Mouse (Mus musculus): Measurements from ENCODE around the gene Hdgfl3. TPM values are rescaled to one million over a fixed set of nuclear protein-coding genes. Genes with fewer than 3 reads are reported as not detected.

Hdgfl3 gene
- polyA plus RNA-seq (2012; fragmentation: generic; extraction: Trizol), result 1 to 10 TPM in 1 of 2 experiments, under 1 TPM in 1; 0.76 to 4.0 TPM

DNA sequence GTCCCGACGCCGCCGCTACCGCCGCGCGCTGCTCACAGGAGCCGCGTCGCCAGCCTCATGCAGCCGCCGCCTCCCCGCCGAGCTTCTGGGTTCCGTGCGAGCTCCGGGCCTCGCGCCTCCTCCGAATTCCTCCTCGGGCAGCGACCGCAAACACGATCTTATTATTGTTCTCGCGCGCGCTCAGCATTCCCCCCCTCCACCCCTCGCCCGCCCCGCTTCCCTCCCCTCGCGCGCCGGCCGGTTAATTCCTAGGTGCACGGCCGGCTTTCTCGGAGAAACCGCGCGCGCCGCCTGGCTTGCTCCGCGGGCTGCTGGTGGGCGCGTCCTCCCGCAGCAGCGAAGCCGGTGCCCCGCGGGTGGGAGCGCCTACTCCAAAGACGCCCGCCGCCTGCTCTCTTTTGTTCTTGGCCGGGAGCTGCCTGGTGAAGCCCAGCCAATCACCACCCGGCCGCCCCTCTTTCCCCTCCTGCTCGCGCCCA, at the start of gene Hdgfl3:
Gene Hdgfl3 (minus strand): TSS at position 207 of the 479 bp plus-strand sequence.

DNA sequence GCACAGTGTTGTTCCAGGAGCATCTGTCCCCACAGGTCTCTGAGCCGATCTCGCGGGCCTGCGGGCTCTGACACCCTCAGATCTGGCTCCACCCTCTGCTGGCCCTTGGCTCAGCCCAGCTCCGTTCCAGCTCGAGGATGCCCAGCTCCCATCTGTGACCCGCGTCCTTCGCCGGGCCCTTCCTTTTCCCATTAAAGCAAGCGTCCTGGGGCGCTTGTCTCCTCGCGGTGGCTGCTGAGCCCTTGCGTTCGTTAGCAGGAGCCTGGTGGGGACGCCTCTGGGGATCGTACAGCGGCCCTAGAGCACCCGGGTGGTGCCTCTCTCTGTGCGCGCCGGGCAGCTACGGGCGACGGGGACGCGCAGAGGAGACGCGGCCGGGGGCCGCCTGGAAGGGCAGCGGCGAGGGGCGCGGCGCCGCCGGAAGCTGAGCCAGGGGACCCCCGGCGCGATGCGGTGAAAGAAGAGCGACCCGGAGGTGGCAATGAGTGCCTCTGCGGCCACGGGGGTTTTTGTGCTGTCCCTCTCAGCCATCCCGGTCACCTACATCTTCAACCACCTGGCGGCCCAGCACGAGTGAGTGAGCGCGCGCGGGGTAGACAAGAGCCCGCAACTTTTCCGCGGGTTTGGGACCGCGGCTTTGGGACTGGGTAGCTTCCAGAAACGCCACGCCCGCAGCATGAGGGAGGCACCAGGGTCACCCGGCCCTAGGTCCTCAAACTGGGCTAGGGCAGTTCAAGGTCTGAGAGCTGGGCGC, 75.1 kb downstream of the Hdgfl3 start, which contains the start of gene Tm6sf1:
Gene Tm6sf1 (plus strand): TSS at position 34 of the 754 bp plus-strand sequence.

GRCm38 (mm10) chr7:81855694-81856093, 78.6 kb downstream of the Hdgfl3 start, which contains the start of gene Gm10160:
Gm10160 (minus strand) TSS chr7:81855794.

Other genes starting within 250 kb of the Hdgfl3 start
- not detected for gene Homer2, start 226.9 kb downstream of the Hdgfl3 start, polyA plus RNA-seq (2012; fragmentation: generic; extraction: Trizol)
- 10 to 100 TPM in 1 of 2 experiments, 1 to 10 TPM in 1; 3.1 to 13.6 TPM for gene Ramac, start 171.5 kb downstream of the Hdgfl3 start, polyA plus RNA-seq (2012; fragmentation: generic; extraction: Trizol)
- gene 3110040N11Rik, start 145.0 kb downstream of the Hdgfl3 start, polyA plus RNA-seq (2012; fragmentation: generic; extraction: Trizol), result 10 to 100 TPM; 10.6 to 33.7 TPM
- 10 to 100 TPM in 1 of 2 experiments, 1 to 10 TPM in 1; 9.3 to 24.4 TPM for gene Btbd1, start 105.0 kb downstream of the Hdgfl3 start, polyA plus RNA-seq (2012; fragmentation: generic; extraction: Trizol)
- gene Gm10160, start 78.7 kb downstream of the Hdgfl3 start, polyA plus RNA-seq (2012; fragmentation: generic; extraction: Trizol), result not detected
- gene Tm6sf1, start 75.5 kb downstream of the Hdgfl3 start, polyA plus RNA-seq (2012; fragmentation: generic; extraction: Trizol), result under 1 TPM; 0.05 to 0.20 TPM
- not detected for gene Bnc1, start 57.8 kb upstream of the Hdgfl3 start, polyA plus RNA-seq (2012; fragmentation: generic; extraction: Trizol)
- 1 to 10 TPM; 2.3 to 4.5 TPM for gene Sh3gl3, start 239.4 kb upstream of the Hdgfl3 start, polyA plus RNA-seq (2012; fragmentation: generic; extraction: Trizol)